Mouse (Mus musculus) kidney, adult 8-10 months (tissue): Measurements from ENCODE around the gene Mast2.

Source experiments
- DNase-seq, 2 experiments: peaks; one replicate each; pipeline ENCODE4 v3.0.0; 2022

The Mast2 gene

GRCm38 (mm10) chr4:116405955-116406351, 58.0 kb downstream of the Mast2 start:
- DNase-seq, result no peak

- DNase-seq, result no peak
These were observed 58.6 kb downstream of the Mast2 start for GRCm38 (mm10) chr4:116405276-116405954.

GRCm38 (mm10) chr4:116403884-116404283, 60.1 kb downstream of the Mast2 start:
- no peak for DNase-seq

- no peak for DNase-seq
These were observed 61.3 kb downstream of the Mast2 start for GRCm38 (mm10) chr4:116402708-116403107.

GRCm38 (mm10) chr4:116398051-116398450, 65.9 kb downstream of the Mast2 start:
- DNase-seq, result no peak

GRCm38 (mm10) chr4:116377973-116378667, 85.9 kb downstream of the Mast2 start:
- DNase-seq, result no peak

- peak in 1 of 2 experiments; percentile 8 for DNase-seq
These were observed 92.3 kb downstream of the Mast2 start for GRCm38 (mm10) chr4:116371676-116372075.

- DNase-seq, result peak in 1 of 2 experiments; percentile 11
These were observed 105.9 kb downstream of the Mast2 start for GRCm38 (mm10) chr4:116358099-116358498.

GRCm38 (mm10) chr4:116352919-116353318, 111.1 kb downstream of the Mast2 start:
- DNase-seq, result no peak

- no peak for DNase-seq
These were observed 111.5 kb downstream of the Mast2 start for GRCm38 (mm10) chr4:116352496-116352895.

- DNase-seq, result peak; percentile 26 to 61
These were observed 121.9 kb downstream of the Mast2 start for GRCm38 (mm10) chr4:116342119-116342518.

GRCm38 (mm10) chr4:116336294-116336693, 127.7 kb downstream of the Mast2 start:
- no peak for DNase-seq

- no peak for DNase-seq
These were observed 134.7 kb downstream of the Mast2 start for GRCm38 (mm10) chr4:116329256-116329655.

- DNase-seq, result no peak
These were observed 141.9 kb downstream of the Mast2 start for GRCm38 (mm10) chr4:116322127-116322526.

GRCm38 (mm10) chr4:116317575-116317974, 146.4 kb downstream of the Mast2 start:
- DNase-seq, result no peak

- no peak for DNase-seq
These were observed 159.4 kb downstream of the Mast2 start for GRCm38 (mm10) chr4:116304551-116304950.

- DNase-seq, result no peak
These were observed 163.1 kb downstream of the Mast2 start for GRCm38 (mm10) chr4:116300878-116301355.

GRCm38 (mm10) chr4:116293296-116293695, 170.7 kb downstream of the Mast2 start:
- DNase-seq, result no peak

GRCm38 (mm10) chr4:116291561-116291960, 172.4 kb downstream of the Mast2 start:
- DNase-seq, result no peak

- peak in 1 of 2 experiments; percentile 23 for DNase-seq
These were observed 181.8 kb downstream of the Mast2 start for GRCm38 (mm10) chr4:116282211-116282610.

GRCm38 (mm10) chr4:116268220-116268619, 195.8 kb downstream of the Mast2 start:
- no peak for DNase-seq
